Mouse (Mus musculus) cerebellum, postnatal 25 days (tissue): Measurements from ENCODE around the gene Hspa1l.

ENCODE experiments used
- DNase-seq, 2 experiments: peaks; one replicate each; pipeline ENCODE4 v3.0.0; 2021; ENCODE audit warnings: mixed read lengths in 2 of 2

Hspa1l gene

DNA sequence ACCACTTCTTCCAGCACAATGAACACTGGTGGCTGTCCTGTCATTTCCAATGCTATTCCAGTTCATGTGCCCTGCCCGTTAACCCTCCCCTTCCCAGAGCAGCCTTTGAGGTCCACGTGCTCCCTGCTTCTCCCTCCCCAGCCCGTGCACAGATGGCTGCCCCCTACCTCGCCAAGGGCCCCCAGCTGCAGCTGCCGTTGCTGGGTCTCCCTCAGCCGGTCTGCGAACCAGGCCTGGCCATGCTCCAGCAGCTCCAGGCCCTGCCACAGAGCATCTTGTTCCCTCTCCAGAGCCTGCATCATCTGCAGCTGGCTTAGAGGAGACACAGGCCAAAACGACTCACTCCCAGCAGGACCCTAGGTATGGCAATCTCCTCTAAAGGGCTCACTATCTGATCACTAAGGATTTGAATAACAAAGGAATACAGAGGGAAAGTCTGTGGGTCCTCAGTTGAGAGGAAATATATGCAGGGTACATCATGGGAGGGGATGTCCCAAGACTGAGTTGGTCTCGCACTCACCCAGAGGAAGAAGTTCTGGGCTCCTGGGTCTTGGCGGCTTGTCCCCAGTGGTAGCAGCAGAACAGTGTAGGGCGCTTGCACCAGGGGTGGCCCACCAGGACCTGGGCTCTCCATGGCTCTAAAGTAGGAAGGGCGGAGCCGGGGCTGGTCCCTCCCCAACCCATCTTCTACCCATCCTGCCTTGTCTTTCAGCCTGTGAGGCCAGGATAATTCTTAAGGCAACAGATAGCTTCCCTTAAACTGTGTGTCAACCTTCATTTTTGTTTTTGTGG, 55.0 kb downstream of the Hspa1l start, which contains the start of gene Sapcd1:
Sapcd1 (minus strand) TSS at position 740 of the 792 bp plus-strand sequence.
- peak; percentile 43 to 60 for DNase-seq

DNA sequence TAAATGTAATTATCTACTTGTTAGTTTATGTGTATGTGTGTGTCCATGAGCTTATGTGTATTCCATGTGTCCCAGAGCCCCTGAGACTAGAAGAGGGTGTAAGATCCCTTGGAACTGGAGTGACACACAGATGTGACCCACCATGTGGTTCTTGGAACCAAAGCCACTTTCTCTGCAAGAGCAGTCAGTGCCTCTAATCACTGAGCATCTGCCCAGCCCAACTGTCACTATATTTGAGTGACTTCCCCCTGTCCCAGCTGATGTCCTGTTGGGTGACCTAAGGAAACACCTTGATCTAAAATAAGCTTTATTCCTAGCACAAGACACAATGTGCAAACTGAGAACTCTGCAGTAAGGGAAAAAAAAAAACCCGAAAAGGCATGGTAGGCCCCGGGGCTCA, 55.8 kb downstream of the Hspa1l start:
- no peak for DNase-seq
